Mouse (Mus musculus) heart, postnatal 36 days (tissue): ENCODE data around the gene Gm867. TPM values are rescaled to one million over a fixed set of nuclear protein-coding genes. Genes with fewer than 3 reads are reported as not detected.

Source experiments
- DNase-seq, 2 experiments: peaks; one replicate each; pipeline ENCODE4 v3.0.0; 2021 to 2022
- intact Hi-C: fragments of 180-260 bp; cut with DNase I; formaldehyde crosslinking; loops from one replicate; pipeline ENCODE4 v1.15.1; 2025
- total RNA-seq, 2 experiments: library from RNA; stranded (reverse); gene quantifications; 2 replicates each; pipeline ENCODE4 v1.2.3; 2021

Gene Gm867
- total RNA-seq, 2 experiments from 2014 or later, result not detected

DNA sequence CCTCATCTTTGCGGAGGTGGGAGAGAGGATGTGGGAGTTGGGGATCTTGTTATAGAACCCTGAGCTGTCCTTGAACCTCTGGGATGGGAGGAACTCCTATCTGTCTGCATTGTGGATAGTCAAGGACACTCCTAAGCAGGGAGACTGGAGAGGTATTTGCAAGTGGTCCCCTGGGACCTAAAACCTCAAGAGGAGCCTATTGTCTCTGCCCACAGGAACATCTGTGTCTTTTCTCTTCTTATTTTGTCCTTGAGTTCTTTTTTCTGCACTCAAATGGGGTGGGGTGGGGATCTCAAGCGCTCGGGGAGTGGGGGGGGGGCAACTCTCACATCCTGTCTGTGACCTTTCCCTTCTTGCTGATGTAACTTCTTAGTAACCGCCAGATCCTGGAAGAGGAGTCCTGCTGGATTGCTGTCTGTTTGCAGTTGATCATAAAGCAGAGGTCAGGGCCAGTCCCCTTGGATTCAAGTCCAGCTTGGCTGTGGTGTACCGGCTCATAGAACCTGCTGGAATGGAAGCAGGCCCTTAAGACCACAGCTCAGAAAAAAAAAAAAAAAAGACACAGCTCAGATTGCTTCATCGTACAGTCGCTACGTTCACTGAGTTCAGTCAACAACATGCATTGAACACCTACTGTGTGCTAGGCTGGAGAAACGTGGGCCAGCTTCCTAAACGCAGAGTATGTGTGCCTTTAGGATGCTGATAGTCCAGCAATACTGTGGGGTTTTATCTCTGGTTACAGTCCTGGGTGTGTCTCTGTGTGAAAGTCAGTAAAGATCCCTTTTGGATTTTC is 2.4 kb downstream of the Gm867 start:
- intact Hi-C loops, result no loop called here
- DNase-seq, result no peak

DNA sequence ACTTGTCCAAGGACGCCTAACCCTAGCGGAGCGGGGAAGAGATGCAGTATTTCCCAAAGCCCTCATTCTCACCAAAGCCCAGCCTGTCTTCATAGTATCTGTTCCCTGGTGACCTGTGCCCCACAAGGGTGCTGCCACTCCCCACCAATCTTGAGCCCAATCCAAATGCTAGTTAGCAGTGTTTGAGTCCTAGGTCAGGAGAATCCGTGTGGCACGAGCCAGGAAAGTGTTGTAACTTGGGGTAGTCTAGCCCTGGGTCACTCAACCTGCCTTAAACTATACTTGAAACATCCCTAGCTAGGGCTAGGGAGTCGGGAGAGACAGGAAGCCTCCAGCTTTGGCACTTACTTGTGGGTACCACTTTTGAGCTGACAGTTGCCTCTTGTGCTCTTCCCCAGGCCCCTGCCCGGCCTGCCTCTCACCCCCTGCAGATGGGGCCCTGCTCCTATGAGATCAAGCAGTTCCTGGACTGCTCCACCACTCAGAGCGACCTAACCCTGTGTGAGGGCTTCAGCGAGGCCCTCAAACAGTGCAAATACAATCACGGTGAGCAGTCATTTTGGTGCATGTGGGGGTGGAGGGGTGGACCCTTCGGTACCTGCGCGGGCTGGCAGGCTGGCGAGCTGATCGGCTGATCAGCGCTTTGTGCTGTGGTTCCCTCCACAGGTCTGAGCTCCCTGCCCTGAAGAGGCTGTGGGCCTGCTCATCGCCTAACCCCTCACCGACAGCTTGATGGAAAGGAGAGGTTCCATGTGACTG is 3.4 kb downstream of the Gm867 start:
- DNase-seq, result no peak
- intact Hi-C loops, result no loop called here

DNA sequence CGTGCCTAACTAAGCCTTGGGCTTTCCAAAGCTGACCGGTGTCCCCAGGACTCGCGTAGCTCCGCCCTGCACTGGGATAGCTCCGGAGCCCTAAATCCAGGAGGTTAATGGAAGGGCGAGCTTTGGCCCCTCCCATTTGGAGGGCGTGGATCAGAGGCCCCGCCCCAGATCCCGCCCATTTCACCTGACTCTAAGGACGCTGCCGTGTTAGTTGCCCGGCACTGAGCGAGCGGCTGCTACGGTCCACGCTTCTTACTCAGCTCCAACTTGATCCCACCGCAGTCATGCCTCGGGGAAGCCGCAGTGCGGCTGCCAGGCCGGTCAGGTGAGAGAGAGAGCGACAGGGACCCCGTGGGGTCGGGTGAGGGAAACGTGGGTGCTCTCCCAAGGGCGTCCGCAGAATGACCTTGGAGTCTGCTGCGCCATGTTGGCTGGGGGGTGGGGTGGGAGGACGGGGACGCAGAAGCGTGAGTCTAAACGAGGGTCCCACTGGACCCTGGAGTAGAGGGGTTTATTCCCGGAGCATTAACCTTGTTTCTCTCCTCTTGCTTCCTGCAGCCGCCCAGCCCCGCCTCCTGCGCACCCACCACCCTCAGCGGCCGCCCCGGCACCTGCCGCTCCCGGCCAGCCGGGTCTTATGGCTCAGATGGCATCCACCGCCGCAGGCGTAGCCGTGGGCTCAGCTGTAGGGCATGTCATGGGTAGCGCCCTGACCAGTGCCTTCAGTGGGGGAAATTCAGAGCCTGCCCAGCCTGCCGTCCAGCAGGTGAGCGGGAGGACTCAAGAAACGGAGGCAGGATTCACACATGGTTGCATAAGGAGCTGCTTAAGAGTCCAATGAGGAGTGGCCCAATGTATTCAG is 4.6 kb downstream of the Gm867 start, which contains the start of gene Mmp11:
Mmp11 (minus strand) TSS at position 817 of the 862 bp plus-strand sequence.
- peak; percentile 61 to 72 for DNase-seq
- intact Hi-C loops, result no loop called here

DNA sequence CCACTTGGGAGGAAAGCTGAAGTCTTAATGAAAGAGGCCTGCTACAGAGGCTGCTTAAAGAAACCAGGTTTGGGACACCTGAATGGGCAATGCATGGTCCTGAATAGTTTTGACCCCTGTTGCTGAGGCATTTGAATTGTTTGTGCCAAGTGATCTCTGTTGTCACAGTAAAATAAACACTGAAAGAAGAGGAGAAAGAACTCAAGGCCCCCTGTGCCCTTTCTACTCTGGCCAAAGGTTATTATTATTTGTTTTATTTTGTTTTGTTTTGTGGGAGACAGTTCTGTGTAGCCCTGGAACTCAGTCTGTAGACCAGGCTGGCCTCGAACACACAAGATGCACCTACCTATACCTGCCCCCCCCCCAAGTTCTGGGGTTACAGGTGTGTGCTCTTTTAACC is 5.5 kb downstream of the Gm867 start:
- intact Hi-C loops, result no loop called here
- DNase-seq, result no peak

DNA sequence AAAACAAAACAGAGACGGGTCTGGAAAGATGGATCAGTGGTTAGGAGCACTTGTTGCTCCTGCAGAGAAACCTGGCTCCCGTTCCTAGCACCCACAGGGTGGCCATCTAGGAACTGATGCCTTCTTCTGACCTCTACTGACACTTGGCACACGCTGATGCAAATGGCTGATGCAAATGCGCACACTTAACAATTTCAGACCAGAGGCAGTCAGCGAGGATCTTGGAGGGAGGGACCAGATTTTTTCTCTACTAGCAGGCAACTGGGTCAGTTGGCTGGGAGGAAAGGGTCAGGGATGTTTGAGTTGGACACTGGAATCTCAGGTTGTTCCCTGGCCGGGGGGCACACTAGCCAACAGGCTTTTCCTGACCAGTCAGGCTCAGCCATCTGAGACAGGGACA is 7.6 kb downstream of the Gm867 start, which contains the start of gene Chchd10:
Chchd10 (plus strand) TSS at position 240 of the 400 bp plus-strand sequence.
- intact Hi-C loops, result no loop called here

DNA sequence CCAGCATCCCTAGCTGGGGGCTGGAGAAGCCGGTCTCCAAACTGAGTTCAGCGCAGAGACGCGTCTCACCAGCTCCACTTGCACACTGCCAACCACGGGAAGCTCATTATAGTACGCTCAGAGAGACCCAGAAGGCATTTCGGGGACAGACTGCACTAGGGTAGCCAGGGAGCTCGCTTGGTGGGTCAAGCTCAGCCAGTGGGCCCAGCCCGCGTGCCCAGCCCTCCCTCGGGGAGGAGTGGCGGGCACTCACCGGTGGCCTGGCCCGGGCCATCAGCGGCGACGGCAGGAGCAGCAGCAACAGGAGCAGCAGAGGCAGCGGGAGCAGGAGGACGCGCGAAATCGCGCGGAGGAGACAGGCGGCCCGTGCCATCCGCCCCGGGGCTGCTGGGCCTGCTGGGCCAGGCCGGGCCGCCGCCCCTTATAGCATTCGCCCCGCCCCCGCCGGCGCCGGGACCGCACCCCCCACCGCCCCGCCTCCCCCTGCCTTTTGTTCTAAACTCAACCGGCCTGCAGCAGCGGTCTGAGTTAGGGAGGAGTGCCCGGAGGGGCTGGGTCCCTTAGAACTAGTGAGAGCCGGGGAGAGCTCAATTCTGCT is 8.3 kb downstream of the Gm867 start:
- peak; percentile 72 to 76 for DNase-seq
- intact Hi-C loops, result no loop called here

More for the DNA sequence above, 7.6 kb downstream of the Gm867 start, which contains the start of gene Chchd10:
- no peak for DNase-seq

DNA sequence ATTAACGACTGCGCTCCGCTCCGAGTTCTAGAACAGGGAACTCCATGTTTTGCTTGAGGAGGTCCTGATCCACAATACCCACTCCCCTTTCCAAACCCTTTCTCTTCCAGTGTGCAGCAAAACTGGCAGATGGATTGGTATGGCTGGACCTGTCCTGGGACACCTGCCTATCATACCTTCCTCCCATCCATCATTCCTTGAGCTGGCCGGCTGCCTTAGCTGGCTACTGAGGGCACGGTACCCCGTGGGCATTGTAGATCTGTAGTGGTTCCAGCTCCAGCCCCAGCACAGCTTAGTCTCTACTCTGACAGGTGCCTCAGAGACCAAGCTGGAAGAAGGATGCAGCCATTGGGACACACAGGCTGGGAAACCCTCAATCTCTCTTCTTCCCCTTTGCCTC is 9.2 kb downstream of the Gm867 start:
- DNase-seq, result no peak
- intact Hi-C loops, result no loop called here

DNA sequence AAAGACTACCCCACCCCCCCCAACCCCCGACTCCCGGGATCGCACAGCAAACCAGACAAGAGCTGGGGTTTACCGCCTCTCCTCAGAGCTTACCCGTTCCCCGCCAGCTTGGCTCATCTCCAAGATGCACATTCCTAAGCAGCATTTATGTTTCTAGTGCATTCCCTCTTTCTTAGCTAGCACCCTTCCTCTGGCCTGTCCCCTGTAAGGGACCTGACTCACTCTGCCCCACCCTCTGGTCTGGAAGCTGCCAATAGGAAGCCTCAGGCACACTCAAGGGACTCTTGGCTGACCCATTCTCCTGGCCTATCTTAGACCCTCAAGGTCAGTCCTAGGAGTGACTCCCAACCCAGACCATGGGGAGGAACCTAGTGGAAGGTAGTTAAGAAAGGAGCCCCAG is 10.2 kb downstream of the Gm867 start:
- DNase-seq, result no peak
- intact Hi-C loops, result no loop called here

DNA sequence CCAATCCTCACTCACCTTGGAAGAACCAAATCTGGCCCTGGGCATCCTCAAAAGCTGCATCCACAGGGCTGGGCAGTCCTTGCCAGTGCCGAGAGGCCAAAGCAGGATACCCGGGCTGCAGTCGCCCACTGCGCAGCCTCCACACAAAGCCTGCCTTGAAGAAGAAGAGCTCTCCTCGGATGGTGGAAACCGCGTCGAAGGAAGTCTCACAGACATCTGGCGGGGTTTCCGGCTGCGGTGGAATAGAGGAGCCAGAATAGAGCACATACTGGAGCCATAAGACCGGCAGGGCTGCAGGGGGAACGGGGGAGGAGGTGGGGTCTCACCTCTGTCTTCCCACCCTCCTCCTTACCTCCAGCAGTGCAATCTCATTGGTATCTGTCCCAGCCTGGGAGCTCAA is 14.1 kb downstream of the Gm867 start:
- intact Hi-C loops, result no loop called here
- no peak for DNase-seq

DNA sequence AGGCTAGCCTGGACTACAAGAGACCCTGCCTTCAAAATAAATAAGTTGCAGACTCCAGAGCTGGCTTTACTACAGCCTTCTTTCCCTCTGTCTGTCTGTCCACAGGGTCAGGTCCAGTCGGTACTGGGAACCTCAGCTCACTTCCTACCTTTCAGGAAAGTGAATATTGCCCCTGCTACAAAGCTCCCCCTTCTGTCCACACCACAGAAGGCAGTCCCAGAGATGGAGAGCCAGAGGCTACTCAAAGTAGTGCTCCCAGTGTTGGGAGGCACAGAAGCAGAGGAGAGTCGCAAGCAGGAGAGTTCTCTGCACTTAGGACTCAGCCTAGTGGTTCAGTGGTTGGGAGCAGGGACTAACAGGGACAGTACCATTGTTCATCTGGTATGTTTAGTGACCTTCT is 16.1 kb downstream of the Gm867 start:
- DNase-seq, result no peak
- intact Hi-C loops, result no loop called here

DNA sequence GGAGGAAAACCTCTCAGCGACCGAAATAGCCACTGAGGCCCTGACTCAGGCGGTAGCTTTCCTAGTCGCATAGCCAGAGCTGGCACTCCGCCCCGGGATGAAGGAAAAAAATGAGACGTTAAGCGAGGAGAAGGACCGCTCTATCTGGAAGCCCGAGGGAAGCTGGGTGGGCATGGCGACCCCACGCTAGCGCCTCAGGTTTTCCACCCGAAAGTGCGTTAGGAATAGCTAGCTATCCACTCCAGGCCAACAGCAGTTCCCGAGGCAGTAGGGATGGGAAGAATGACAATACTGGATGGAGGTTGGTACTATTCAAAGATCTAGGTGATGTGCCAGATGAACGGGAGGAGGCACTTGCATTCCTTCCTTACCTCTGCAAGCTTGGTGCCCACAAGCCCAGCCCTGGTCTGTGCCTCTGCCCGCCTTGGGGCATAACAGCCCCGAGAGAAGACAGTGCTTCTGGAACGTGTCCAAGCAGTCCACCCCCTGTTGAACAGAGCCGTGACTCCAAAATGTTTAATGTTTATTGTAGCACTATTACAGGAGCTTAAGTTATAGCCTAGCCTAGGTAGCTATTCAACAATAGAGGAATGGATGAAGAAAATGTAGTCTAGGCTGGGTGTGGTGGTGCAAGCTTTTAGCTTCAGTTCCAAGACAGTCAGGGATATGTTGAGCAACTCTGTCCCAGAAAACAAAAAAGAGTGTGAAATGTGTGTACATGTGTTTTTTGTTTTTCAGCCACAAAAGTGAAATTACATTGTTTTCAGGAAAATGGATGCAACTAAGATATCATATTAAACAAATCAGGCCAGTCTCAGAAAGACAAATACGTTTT is 18.5 kb downstream of the Gm867 start:
- peak in 1 of 2 experiments; percentile 38 for DNase-seq
- intact Hi-C loops, result loop anchor here (2.0 kb wide), 1 partner anchor 23 kb away; no protein-coding TSS in a partner anchor

DNA sequence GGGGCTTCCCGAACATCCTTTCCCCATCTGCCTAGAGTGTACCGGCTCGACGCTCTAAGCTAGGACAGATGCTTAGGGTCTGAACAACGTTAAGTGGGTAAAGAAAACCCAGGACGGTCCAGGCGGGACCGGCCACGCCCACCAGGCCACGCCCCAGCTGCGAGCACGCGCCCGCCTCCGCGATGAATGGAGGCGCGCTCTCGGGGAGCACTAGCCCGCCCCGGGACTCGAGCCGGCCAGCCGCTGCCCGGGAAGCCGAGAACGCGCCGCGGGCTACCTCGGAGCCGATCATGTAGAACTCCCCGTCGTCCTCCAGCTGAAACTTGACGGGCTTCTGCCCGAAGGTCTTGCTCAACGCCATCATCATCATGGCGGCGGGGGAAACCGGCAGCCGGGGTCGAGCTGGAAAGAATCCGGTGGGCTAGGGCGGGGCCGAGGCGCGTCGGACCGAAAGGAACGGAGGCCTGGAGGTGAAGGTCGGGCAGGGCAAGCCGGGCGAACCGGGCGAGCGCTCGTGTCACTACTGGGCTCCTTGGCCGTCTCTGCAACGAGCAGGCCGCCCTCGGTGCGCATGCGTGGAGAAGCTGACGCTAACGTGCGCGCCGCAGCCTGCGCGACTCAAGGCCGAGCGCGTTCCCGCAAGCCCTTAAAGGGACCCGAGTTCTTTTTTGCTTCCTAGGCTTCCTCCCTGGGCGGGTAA is 19.3 kb downstream of the Gm867 start, which contains the start of gene Smarcb1:
Smarcb1 (minus strand) TSS at position 592 of the 700 bp plus-strand sequence.
- peak; percentile 96 for DNase-seq
- intact Hi-C loops, result loop anchor here (2.0 kb wide), 1 partner anchor 22 kb away; no protein-coding TSS in a partner anchor

DNA sequence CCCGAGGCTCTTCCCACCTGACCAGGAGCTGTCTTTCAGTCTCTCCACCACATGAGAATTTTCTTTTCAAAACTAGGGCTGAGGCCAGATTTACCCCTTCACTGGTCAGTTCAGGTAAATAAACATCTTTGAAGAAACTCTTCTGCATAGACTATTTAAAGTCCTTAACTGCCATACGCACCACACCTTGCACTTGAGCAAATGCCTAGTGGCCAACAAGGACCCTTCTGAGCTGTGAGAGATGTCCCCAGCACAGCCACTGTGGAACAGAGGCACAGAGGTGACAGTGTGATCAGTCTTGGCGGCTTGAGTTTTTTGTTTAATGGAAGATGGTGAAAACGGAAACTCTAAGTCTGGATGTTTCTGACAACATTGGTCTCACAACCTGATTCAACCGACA is 21.4 kb downstream of the Gm867 start:
- intact Hi-C loops, result loop anchor here (5.0 kb wide), 1 partner anchor 113 kb away; the partner anchor contains the start of gene Zfp280b
- no peak for DNase-seq

DNA sequence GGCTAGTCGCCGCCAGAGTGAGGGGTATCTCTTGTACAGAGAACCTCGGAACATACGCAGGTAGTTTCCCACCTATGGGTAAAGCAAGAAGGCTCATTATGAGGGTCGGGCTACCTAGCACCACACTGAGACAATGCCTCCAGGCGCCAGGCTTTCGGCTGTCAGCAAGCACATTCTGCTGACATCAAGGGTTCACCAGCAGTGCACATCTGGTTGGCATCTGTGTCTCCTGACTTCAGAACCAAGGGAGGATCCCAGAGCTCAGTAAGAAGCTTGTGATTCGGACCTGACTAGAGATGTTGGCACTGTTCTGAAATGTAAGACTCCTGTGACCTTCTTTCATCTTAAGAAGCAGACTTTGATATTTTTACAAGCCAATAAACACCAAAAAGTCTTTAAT is 23.6 kb downstream of the Gm867 start:
- intact Hi-C loops, result loop anchor here (5.0 kb wide), 1 partner anchor 115 kb away; the partner anchor contains the start of gene Zfp280b
- no peak for DNase-seq

DNA sequence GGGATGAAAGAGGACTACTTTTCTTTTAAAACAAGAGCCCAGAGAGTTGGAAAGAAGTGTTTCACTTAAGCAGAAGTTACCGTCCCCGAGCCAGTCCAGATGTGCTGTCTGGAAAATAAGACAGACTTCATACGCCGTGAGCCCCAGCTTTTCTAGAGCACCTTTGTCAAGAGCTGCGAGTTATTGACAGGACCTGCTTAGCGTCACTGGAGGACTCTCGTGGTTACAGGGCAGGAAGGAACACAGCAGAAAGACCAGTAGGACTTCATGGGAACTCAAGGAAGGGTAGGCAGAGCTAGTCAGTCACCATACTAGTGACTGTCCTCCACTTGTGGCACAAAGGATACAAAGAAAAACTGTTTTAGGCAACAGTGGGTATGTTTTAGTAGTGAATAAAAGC is 24.9 kb downstream of the Gm867 start:
- no peak for DNase-seq
- intact Hi-C loops, result loop anchor here (5.0 kb wide), 1 partner anchor 117 kb away; the partner anchor contains the start of gene Zfp280b

DNA sequence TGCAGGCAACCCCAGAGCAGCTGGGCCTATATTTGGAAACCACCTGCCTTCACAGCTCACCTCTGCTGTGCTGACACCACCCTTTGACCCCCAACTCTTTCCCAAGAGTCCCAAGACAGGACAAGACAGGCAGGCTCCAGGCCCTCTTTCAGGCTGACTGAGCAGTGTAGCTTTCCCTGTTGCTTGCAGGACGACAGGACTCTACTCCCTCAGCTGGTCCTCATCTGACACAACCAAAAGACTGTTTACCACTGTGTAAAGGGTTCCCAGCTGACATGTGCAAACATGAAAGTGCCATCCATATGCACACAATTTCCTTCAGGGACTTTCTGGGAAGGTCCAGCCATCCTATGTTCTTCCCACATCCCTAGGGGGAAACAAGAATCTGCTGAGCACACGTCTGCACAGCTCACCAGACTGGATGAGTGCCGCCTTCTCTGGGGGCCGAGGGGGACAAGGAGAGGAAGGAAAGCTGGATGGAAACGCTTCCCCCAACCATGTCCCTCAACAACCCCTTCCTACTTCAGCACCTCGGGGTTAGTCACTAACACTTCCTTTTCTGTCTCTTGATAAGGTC is 27.4 kb downstream of the Gm867 start:
- intact Hi-C loops, result no loop called here
- DNase-seq, result no peak

DNA sequence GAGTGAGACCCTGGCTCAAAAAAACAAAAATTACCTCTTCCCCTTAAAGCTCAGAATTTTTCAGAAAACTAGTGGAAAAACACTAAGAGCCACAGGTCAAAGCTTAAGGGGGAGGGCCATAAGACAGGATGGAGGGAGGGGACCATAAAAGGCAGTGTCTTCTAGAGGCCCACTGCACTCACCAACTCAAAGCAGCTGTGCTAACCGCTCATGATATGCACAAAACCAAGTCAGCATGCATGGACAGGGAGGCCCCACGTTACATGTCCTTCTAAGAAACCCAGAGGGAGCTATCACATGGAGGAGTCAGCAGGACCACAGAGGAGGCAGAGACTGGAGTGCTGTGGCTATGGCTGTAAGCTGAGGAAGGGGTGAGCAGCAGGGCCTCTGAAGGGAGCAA is 29.8 kb downstream of the Gm867 start:
- DNase-seq, result no peak
- intact Hi-C loops, result no loop called here

DNA sequence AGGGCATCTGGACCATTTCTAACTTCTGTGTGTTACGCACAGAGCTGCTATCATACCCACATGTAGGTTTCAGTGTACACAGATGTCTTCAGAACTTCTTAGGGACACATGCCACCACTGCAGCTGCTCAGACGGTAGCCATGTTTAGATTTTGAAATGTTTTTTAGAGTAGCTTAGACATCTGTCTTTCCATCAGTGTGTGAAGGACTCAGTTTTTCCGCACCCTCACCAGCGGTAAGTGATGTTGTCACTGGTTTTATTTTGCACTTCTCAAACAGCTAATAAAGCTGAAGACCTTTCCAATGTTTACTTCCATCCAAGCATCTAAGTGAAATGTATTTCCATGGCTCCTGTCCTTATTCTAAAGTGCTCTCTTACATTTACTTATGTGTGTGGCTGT is 33.6 kb downstream of the Gm867 start:
- intact Hi-C loops, result no loop called here
- no peak for DNase-seq
